Mouse (Mus musculus) myocyte (in vitro differentiated cells): ENCODE measurements around the gene Gm5426. TPM values are rescaled to one million over a fixed set of nuclear protein-coding genes. Genes with fewer than 3 reads are reported as not detected.
A peak's percentile ranks its signal among the peaks of the same experiment; 100 is the strongest.

Source experiments
- H3K27me3 ChIP-seq: one replicate; pipeline ENCODE4 v1.6.1; 2011; ENCODE audit not compliant: control insufficient read depth, insufficient read depth, insufficient read length
- H3K36me3 ChIP-seq: one replicate; pipeline ENCODE4 v1.6.1; 2011; ENCODE audit not compliant: control insufficient read depth, insufficient read depth
- H3K4me2 ChIP-seq: one replicate; pipeline ENCODE4 v1.6.1; 2011; ENCODE audit warnings: low read depth, control low read depth
- H3K4me3 ChIP-seq: one replicate; pipeline ENCODE4 v1.5.1; 2011; ENCODE audit warnings: mild to moderate bottlenecking, control low read depth, moderate library complexity
- H3K79me2 ChIP-seq: one replicate; pipeline ENCODE4 v1.6.1; 2011; ENCODE audit not compliant: control insufficient read depth, insufficient read depth
- H3ac ChIP-seq: one replicate; pipeline ENCODE4 v1.6.1; 2011; ENCODE audit not compliant: control insufficient read depth, insufficient read length
- CEBPB ChIP-seq: IDR thresholded peaks from 2 replicates; pipeline ENCODE4 v1.6.1; 2011; ENCODE audit warnings: mild to moderate bottlenecking, moderate library complexity; ENCODE audit not compliant: poor library complexity, insufficient read depth, severe bottlenecking
- E2F4 ChIP-seq: IDR thresholded peaks from one replicate; pipeline ENCODE4 v1.6.1; 2011; ENCODE audit warnings: mild to moderate bottlenecking, control low read depth, moderate library complexity; ENCODE audit not compliant: insufficient read depth
- MAX ChIP-seq: IDR thresholded peaks from one replicate; pipeline ENCODE4 v1.6.1; 2011; ENCODE audit warnings: low read depth, mild to moderate bottlenecking, control low read depth
- MYOD1 ChIP-seq, 3 experiments: IDR thresholded peaks; one replicate each; pipeline ENCODE4 v1.6.1; 2011; ENCODE audit warnings: control low read depth in 2 of 3, low read depth in 2 of 3, mild to moderate bottlenecking in 2 of 3, moderate library complexity in 1 of 3; ENCODE audit not compliant: insufficient read length in 2 of 3, control insufficient read depth in 1 of 3
- MYOG ChIP-seq, 3 experiments: IDR thresholded peaks; one replicate each; pipeline ENCODE4 v1.6.1; 2011; ENCODE audit warnings: control low read depth in 2 of 3, low read depth in 2 of 3, mild to moderate bottlenecking in 2 of 3; ENCODE audit not compliant: insufficient read length in 2 of 3, control insufficient read depth in 1 of 3, insufficient read depth in 1 of 3
- POLR2A ChIP-seq: IDR thresholded peaks from one replicate; pipeline ENCODE4 v1.6.1; 2011; ENCODE audit warnings: low read depth, mild to moderate bottlenecking, control low read depth, moderate library complexity; ENCODE audit not compliant: insufficient read length
- POLR2AphosphoS2 ChIP-seq: IDR thresholded peaks from one replicate; pipeline ENCODE4 v1.6.1; 2011; ENCODE audit warnings: low read depth, control low read depth; ENCODE audit not compliant: insufficient read length
- REST ChIP-seq: IDR thresholded peaks from one replicate; pipeline ENCODE4 v1.6.1; 2011; ENCODE audit warnings: mild to moderate bottlenecking, control low read depth, moderate library complexity; ENCODE audit not compliant: insufficient read depth, insufficient read length
- SRF ChIP-seq: IDR thresholded peaks from one replicate; pipeline ENCODE4 v1.6.1; 2011; ENCODE audit warnings: low read depth; ENCODE audit not compliant: control insufficient read depth, insufficient read length
- TCF12 ChIP-seq: IDR thresholded peaks from one replicate; pipeline ENCODE4 v1.6.1; 2011; ENCODE audit warnings: mild to moderate bottlenecking, control low read depth; ENCODE audit not compliant: poor library complexity, insufficient read depth, severe bottlenecking
- TCF3 ChIP-seq: IDR thresholded peaks from one replicate; pipeline ENCODE4 v1.6.1; 2011; ENCODE audit warnings: low read depth, control low read depth; ENCODE audit not compliant: insufficient read length
- USF1 ChIP-seq: IDR thresholded peaks from one replicate; pipeline ENCODE4 v1.6.1; 2011; ENCODE audit warnings: low read depth, mild to moderate bottlenecking, control low read depth, moderate library complexity
- polyA plus RNA-seq: library from polyadenylated mRNA; unstranded; fragments of >200 nt; fragmentation: generic; extraction: Trizol; gene quantifications from one replicate; pipeline ENCODE4 v1.2.1, GENCODE M21; 2012; ENCODE audit warnings: missing spikeins

Gm5426 gene
- polyA plus RNA-seq, 1 experiment = not detected

DNA sequence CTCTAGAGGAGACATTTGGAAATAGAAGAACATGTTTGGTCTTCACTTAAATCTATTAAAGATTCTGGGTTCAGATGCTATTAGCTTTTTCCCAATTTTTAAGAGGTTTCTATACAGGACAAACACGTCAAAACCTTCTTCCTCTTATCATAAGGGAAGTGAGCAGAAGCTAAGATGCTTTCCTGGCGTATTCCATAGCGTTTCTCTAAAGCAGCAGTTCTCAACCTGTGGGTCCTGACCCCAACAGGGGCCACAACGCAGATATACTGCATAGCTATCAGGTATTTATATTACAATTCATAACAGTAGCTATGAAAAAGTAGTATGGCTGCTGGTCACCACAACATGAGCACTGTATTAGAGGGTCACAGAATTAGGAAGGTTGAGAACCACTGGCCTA lies 27.4 kb downstream of the Gm5426 start:
- TF ChIP-seq POLR2A (no peak), SRF (no peak), CEBPB (no peak), MYOG (IDR thresholded peaks at IDR 0.05; ENCODE audit: control insufficient read depth in 1 of 3, insufficient read depth in 1 of 3, insufficient read length in 2 of 3, low read depth in 2 of 3) (no peak), TCF12 (no peak), USF1 (no peak), TCF3 (no peak), E2F4 (no peak), REST (no peak), MAX (no peak), POLR2AphosphoS2 (no peak), MYOD1 (IDR thresholded peaks at IDR 0.05; ENCODE audit: control insufficient read depth in 1 of 3, insufficient read length in 2 of 3, low read depth in 2 of 3) (no peak)

DNA sequence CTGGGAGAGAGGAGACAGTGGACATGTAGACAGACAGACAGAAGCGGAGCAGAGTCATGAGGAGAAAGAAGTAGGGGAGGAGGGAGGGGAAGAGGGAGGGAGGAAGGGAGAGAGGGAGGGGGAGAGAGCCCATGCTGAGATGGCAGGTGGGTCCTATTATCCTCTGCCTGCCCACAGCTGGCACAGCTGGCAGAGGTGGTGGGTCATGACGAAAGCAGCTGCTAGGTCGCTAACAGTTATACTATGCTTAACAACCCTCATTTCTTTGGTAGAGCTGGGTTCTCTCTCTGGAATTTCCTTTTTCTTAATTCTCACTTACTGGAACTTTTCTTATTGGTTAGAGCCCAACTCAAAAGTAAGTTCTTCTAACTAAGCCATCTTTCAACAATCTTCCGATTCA lies 28.9 kb downstream of the Gm5426 start:
- Histone ChIP-seq H3K4me2 (no peak overlapping the region), H3K27me3 (no peaks in the 10 kb centered on the region), H3K4me3 (no peak overlapping the region), H3K36me3 (no peaks in the 10 kb centered on the region), H3ac (no peak overlapping the region), H3K79me2 (no peaks in the 10 kb centered on the region)
- TF ChIP-seq POLR2AphosphoS2 (no peak), TCF3 (peak; percentile 1), TCF12 (no peak), SRF (no peak), MYOD1 (IDR thresholded peaks at IDR 0.05; ENCODE audit: control insufficient read depth in 1 of 3, insufficient read length in 2 of 3, low read depth in 2 of 3) (peak in 2 of 3 experiments; percentile 24 to 60), MYOG (IDR thresholded peaks at IDR 0.05; ENCODE audit: control insufficient read depth in 1 of 3, insufficient read depth in 1 of 3, insufficient read length in 2 of 3, low read depth in 2 of 3) (no peak)

More for the DNA sequence above, 27.4 kb downstream of the Gm5426 start:
- Histone ChIP-seq H3ac (no peak overlapping the region), H3K4me3 (no peak overlapping the region), H3K36me3 (no peaks in the 10 kb centered on the region), H3K27me3 (no peaks in the 10 kb centered on the region), H3K4me2 (peak overlapping the region; percentile 59), H3K79me2 (no peaks in the 10 kb centered on the region)

DNA sequence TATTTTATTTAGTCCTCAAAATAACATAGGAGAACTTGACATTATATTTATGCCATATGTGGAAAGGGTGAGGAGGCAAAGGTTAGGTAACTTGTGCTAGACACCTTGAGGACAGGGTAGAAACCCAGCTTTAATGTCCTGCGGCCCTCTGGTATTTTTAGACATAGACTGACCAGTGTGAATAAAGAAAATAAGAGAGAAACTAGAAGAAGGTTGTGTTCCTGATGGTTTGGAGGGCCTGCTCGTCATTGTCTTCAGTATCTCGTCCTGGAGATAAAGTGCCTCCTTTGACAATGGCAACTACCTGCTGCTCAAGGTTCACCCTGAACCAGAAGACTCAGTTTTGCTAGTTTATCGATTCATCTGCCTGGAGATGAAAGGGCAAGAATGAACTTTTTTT lies 32.6 kb downstream of the Gm5426 start:
- no peak overlapping the region for H3ac ChIP-seq
- H3K27me3 ChIP-seq = no peaks in the 10 kb centered on the region
- H3K4me3 ChIP-seq = no peak overlapping the region
- no peaks in the 10 kb centered on the region for H3K79me2 ChIP-seq
- no peak for TF ChIP-seq TCF12
- no peak for TF ChIP-seq MAX
- no peak for TF ChIP-seq E2F4
- no peak for TF ChIP-seq REST
- TF ChIP-seq POLR2A = no peak
- TF ChIP-seq MYOG (IDR thresholded peaks at IDR 0.05; ENCODE audit: control insufficient read depth in 1 of 3, insufficient read depth in 1 of 3, insufficient read length in 2 of 3, low read depth in 2 of 3) = no peak
- TF ChIP-seq TCF3 = no peak
- TF ChIP-seq CEBPB = no peak
- TF ChIP-seq SRF = no peak
- TF ChIP-seq MYOD1 (IDR thresholded peaks at IDR 0.05; ENCODE audit: control insufficient read depth in 1 of 3, insufficient read length in 2 of 3, low read depth in 2 of 3) = no peak
- no peak for TF ChIP-seq USF1
- TF ChIP-seq POLR2AphosphoS2 = no peak
- no peaks in the 10 kb centered on the region for H3K36me3 ChIP-seq
- H3K4me2 ChIP-seq = no peak overlapping the region

DNA sequence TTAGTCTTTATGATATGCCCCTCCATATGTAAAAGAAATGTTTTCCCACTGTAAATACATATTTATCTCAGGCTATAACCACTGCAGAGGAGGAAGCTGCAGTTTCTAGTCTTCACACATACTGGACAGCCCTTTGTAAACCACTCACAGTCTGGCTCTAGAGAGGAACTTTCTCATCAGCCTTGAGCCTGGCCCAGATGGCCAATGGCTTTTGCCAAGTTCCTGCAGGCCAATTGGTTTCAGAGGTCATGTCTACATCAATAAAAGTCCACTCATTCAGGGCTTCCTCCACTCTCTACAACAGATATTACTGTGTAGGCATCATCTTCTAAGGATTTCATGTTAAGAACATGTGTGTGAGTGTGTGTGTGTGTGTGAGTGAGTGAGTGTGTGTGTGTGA lies 35.1 kb downstream of the Gm5426 start:
- TF ChIP-seq TCF12 (no peak), REST (no peak), MYOD1 (IDR thresholded peaks at IDR 0.05; ENCODE audit: control insufficient read depth in 1 of 3, insufficient read length in 2 of 3, low read depth in 2 of 3) (no peak), SRF (no peak), E2F4 (no peak)
- Histone ChIP-seq H3K36me3 (no peaks in the 10 kb centered on the region), H3ac (no peak overlapping the region), H3K4me3 (no peak overlapping the region), H3K79me2 (no peaks in the 10 kb centered on the region), H3K4me2 (no peak overlapping the region), H3K27me3 (no peaks in the 10 kb centered on the region)

DNA sequence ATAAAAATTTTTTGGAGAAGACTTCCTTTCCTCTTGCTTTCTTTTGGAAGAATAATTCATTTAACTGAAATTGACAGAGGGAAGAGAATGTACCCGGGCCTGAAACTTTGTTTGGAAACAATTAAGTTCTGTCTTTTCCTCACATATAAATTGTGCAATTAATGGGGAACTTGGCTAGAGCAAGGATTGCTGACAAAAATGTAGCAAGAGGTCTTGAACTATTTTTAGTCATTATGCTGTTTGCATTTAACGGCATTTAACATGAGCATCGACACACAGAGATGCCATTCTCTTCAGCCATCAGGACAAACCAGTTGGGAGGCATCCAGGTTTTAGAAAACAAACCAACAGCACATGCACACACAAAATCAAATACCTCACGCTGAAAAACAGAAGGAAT lies 36.6 kb downstream of the Gm5426 start:
- no peak overlapping the region for H3ac ChIP-seq
- H3K4me2 ChIP-seq = no peak overlapping the region
- H3K4me3 ChIP-seq = no peak overlapping the region
- H3K27me3 ChIP-seq = no peaks in the 10 kb centered on the region
- H3K79me2 ChIP-seq = no peaks in the 10 kb centered on the region
- no peaks in the 10 kb centered on the region for H3K36me3 ChIP-seq
- TF ChIP-seq REST (no peak), CEBPB (no peak), E2F4 (no peak), USF1 (no peak), TCF12 (no peak), MYOG (IDR thresholded peaks at IDR 0.05; ENCODE audit: control insufficient read depth in 1 of 3, insufficient read depth in 1 of 3, insufficient read length in 2 of 3, low read depth in 2 of 3) (no peak), SRF (no peak)
